Mouse (Mus musculus): ENCODE measurements around the gene Olfr874.
"Not testable (repeated sequence)": the region's sequence is repeated elsewhere in the genome, so short reads cannot be mapped to it uniquely, and the experiment has no call there.

GRCm38 (mm10) chr9:37783394-37784387 lies 38.8 kb downstream of the Olfr874 start:
- TF ChIP-seq CTCF (IDR thresholded peaks at IDR 0.05); POLR2A (IDR thresholded peaks at IDR 0.05; ENCODE audit: insufficient read depth, low read depth, low read length); EP300 (IDR thresholded peaks at IDR 0.05; ENCODE audit: insufficient read depth, low read depth, low read length): not testable (repeated sequence)

All from heart, adult 2 months (tissue).